Mouse (Mus musculus) layer of hippocampus, postnatal 14 days (tissue): Measurements from ENCODE around the gene Dhx9. TPM values are rescaled to one million over a fixed set of nuclear protein-coding genes. Genes with fewer than 3 reads are reported as not detected.
"Not testable (repeated sequence)": the region's sequence is repeated elsewhere in the genome, so short reads cannot be mapped to it uniquely, and the experiment has no call there.

ENCODE experiments used
- DNase-seq, 2 experiments: peaks; one replicate each; pipeline ENCODE4 v3.0.0; 2021 to 2022; ENCODE audit warnings: low spot score in 2 of 2, mixed read lengths in 1 of 2
- long read RNA-seq, 2 experiments: library from polyadenylated mRNA; stranded (forward); transcript quantifications; one replicate each; pipeline ENCODE4 v2.0.0; 2021
- total RNA-seq, 2 experiments: library from RNA; stranded (reverse); gene quantifications; 2 replicates each; pipeline ENCODE4 v1.2.3; 2021

Dhx9 gene
- 100 to 1,000 TPM; 121 to 125 TPM for total RNA-seq
- long read RNA-seq, experiment 1, partial matches to known transcripts = 0 of 3 reads
- long read RNA-seq, experiment 1, other reads (novel, unspliced or antisense) = 3 of 3 reads
- long read RNA-seq, experiment 2, partial matches to known transcripts = 0 of 4 reads
- long read RNA-seq, experiment 2, other reads (novel, unspliced or antisense) = 4 of 4 reads

- DNase-seq = peak; percentile 98 to 99
Measured at GRCm38 (mm10) chr1:153487500-153487879, at the start of gene Dhx9. Dhx9 (minus strand) TSS chr1:153487660.

- DNase-seq = peak in 1 of 2 experiments; percentile 30
Measured at GRCm38 (mm10) chr1:153535611-153536010, 48.2 kb upstream of the Dhx9 start.

- not testable (repeated sequence) for DNase-seq
Measured at GRCm38 (mm10) chr1:153532896-153533295, 45.4 kb upstream of the Dhx9 start.

- DNase-seq = no peak
Measured at GRCm38 (mm10) chr1:153532234-153532841, 44.9 kb upstream of the Dhx9 start.

GRCm38 (mm10) chr1:153531677-153532233, 44.3 kb upstream of the Dhx9 start:
- no peak for DNase-seq

- DNase-seq = no peak
Measured at GRCm38 (mm10) chr1:153522116-153522515, 34.7 kb upstream of the Dhx9 start.

DNA sequence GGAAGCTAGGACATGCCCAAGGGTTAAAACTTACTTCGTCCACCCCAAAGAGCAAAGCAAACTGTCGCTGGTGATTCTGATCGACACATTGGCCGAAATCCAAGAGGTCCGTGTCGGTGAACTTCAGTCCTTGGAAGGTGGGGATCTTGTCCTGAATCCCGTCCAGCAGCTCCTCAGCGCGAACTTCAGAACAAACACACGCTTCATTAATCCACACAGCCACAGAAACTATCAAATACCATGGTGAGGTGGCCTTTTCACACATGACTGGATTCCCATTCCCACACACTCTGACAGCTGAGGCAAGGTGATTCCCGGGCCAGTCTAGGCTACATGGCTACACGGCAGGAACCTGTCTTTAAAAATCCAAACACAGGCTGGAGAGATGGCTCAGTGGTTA, 27.9 kb upstream of the Dhx9 start:
- DNase-seq = no peak

- no peak for DNase-seq
Measured at GRCm38 (mm10) chr1:153510330-153511009, 23.0 kb upstream of the Dhx9 start.

GRCm38 (mm10) chr1:153509569-153509968, 22.1 kb upstream of the Dhx9 start:
- not testable (repeated sequence) for DNase-seq

DNA sequence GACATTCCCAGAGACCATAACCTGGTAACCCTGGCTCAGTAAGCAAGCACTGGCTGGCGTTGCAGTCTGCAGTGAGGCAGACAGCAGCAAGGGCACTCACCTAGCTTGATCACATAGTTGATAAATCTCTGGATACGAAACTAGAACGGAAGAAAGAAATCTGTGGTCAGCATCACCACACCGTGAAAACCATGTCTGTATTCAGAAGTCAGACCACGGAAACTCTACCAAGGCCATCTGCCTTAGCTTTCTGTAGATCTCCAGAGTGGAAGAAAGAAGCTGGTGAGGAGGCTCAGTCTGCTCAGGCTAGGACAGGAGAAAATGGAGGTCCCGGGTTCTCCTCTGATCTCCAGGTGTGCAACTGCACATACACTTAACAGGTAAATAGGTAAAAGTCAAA, 21.6 kb upstream of the Dhx9 start:
- no peak for DNase-seq

DNA sequence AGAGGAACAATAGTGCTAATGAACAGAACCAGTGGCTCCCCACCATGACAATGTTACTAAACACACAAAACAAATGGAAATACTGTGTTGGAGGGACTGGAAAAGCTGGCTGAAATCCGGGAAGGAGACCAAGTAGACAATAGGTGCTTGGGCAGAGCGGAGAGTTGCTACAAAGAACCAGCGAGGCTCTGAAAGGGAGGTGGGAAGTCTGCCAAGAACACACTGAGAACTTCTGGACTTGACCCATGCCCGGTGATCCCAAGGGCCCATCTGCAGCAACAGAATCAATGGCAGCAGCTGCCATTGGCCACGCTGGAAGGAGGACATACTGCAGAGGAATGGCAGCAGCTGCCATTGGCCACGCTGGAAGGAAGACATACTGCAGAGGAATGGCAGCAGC, 18.8 kb upstream of the Dhx9 start:
- peak; percentile 32 to 72 for DNase-seq

- DNase-seq = no peak
Measured at GRCm38 (mm10) chr1:153501644-153502321, 14.3 kb upstream of the Dhx9 start.

DNA sequence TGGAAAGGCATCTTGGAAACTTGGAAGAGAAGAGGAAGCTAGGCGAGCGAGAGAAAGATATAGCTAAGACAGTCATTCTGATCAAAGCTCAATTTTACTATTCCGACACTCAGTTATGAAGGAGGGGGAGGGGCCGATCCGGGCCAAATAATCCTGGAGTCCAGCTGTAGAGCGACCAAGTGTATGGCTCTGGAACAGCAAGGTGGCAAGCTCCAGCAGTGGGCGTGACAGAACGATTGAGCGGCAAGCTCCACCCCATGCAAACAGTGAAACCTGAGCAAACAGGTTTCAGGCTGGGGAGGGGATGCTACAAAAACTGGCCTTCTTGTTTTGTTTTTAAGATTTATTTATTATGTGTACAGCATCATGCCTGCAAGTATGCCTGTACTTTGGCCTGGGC, 12.6 kb upstream of the Dhx9 start:
- DNase-seq = no peak

GRCm38 (mm10) chr1:153496030-153496429, 8.6 kb upstream of the Dhx9 start:
- DNase-seq = no peak

DNA sequence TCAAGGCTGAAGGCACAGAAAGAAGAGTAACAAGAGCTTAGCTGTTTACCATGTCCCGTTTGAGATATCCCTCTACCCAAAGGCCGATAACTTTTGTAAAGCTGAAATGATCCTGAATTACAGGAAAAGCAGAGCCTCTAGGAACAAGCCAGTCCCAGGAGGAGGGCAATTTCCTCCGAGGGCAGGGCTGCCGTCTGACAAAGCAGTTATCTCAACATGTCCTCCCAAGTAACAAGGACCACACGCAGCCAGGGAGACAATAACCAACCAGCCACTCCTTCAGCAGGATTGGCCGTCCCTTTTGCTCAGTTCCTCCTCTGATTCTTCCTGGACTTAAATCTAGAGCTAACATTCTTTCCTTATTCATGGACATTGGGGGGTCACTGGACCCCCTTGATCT, 6.5 kb upstream of the Dhx9 start:
- DNase-seq = no peak

- DNase-seq = no peak
Measured at GRCm38 (mm10) chr1:153493338-153493737, 5.9 kb upstream of the Dhx9 start.

GRCm38 (mm10) chr1:153491822-153492221, 4.4 kb upstream of the Dhx9 start:
- DNase-seq = peak in 1 of 2 experiments; percentile 21

DNA sequence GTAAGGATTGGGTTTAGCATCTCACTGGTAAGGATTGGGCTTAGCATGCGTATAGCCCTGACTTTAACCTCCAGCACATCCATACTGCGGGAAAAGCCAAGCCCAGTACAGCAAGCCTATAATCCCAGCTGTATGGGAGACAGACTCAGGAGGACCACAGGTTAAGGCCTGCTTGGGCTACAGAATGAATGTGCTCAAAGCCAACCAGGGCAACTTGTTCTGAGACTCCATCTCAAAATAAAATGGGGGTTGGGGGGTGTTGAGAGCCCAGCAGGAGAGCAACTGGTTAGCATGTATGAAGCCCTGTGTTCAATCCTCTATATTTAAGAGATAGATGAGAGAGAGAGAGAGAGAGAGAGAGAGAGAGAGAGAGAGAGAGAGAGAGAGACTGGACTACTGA, 3.9 kb upstream of the Dhx9 start:
- no peak for DNase-seq

DNA sequence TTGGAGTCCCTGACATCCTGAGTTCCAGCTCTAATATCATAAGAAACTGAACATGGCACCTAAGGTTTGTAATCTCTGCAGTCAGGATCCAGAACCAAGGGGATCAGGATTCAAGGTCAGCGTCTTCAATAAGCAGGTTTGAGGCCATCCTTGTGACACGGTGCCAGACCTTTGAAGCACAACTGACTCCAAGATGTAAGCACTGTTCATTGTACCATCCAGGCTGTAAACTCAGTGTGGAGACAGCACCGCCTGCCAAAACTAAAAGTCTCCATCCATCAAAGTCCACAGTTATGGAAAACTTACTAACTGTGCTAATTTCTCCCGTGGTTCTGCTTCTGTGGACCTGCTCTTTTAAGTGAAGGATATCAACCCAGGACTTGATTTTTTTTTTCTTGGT, 2.5 kb upstream of the Dhx9 start:
- DNase-seq = peak in 1 of 2 experiments; percentile 16

DNA sequence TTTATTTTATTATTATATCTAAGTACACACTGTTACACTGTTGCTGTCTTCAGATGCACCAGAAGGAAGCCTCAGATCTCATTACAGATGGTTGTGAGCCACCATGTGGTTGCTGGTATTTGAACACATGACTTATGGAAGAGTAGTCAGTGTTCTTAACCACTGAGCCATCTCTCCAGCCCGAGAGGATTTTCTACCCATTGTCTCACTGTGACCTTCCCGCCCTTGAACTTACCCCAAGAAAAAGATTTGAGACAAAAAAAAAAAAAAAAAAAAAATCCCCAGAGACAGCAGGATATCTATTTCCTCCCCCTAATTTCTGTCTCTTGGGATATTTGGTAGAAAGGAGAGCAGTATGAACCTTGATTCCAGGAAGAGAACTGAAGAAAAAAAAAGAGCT, 2.1 kb upstream of the Dhx9 start:
- no peak for DNase-seq

DNA sequence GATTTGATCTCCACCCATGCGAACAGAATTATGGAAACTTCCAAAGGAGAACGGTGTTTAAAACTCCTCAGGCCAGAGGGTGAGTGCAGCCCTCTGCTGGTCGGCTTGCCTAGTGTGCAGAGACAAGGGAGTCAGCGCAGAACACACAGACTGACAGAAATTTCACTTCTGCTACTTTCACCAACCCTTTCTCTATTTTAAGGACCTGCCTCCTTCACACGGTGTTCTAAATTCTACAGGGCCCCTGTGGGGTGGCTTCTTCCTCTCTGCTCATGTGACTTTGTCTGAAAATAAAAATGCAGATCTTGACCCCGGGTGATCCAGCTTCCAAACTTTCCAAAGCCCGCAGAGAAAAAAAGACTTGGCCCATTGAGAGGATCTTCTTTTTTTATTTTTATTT, 1.7 kb upstream of the Dhx9 start:
- peak; percentile 19 to 50 for DNase-seq
